Mouse (Mus musculus): ENCODE measurements at regions not wholly inside any gene's neighbourhood (a gene's known extent, or its start where the extent isn't known, plus 50 kb on each side); places are given as distances from the start of the nearest gene placed in this dataset.

DNA sequence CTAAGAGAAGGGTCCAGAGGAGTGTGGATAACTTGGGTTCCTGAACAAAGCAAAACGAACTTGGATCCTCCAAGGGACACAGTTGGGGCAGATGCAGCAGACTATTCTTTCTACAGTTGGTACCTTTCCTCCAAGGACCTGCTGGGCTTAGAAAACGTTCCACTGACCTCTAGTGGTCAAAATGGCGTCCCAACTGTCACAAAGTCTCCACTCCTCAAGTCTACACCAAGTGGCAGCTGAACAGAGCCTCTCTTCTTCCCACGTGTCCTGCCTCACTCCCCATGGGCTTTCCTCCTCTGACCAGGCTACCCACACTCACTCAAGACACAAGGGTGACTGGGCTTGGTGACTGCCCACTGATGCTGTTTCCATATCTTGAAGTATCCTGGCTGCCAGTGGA is 67.1 kb upstream of the Parp11 start:
- DNase-seq (ENCODE audit: low spot score in 2 of 2), result peak; percentile 15 to 25

DNA sequence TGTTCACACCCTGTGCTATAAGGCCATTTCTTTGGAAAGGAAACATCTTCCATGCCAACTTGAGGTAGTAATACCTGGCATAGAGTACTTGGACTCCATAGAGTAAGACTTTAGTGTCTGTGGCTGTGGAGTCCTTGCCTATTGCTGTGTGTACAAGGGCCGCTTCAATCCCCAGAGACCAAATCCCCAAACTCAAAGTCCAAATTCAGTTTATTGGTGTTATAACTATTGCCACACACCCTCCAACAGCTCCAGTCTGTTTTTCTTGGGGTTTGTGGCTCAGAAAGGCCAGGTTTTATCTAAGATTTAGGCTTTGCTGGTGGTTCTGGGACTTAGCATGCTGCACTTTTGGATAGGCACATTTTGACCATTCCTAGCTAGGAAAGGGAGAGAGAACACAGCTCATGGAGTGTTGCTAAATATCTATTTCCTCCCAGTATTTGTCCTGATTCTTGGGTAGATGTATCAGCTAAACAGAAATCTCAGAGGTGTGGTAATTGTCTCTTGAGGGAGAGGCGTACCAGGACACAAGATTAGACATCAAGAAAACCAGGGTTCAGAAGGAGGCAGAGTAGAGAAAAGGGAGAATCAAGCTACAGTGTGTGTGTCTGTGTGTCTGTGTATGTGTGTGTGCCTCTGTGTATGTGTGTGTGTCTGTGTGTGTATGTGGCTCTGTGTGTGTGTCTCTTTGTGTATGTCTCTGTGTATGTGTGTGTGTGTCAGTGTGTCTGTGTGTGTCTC is 65.3 kb upstream of the Parp11 start:
- DNase-seq (ENCODE audit: low spot score in 2 of 2), result no peak

DNA sequence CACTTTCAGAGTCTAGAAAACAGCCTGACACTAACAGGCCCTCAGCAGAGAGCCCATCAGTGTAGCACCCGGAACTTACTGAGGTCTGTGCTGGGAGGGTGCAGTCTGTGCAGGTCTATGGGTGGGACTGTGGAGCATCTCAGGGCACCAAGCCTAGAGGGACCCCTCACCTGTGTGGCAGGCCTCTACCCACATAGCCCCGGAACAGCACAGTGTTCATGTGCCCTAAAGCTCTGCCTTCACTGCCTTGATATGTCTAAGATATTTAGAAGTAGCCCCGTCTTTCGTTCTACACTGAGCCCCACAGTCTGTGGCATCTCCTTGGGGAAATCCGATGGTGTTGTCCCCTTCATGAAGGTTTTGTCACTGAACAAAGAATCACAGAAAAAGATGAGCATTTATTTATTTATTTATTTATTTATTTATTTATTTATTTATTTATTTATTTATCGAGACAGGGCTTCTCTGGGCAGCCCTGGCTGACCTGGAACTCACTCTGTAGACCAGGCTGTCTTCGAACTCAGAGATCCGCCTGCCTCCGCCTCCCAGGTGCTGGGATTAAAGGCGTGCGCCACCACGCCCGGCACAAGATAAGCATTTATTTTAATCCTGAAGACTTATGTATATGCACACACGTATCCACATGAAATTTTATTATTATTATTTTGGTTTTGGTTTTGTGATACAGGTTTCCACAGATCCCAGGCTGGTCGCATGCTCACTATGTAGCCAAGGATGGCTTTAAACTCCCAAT is 55.2 kb upstream of the Parp11 start:
- no peak for DNase-seq (ENCODE audit: low spot score in 2 of 2)

DNA sequence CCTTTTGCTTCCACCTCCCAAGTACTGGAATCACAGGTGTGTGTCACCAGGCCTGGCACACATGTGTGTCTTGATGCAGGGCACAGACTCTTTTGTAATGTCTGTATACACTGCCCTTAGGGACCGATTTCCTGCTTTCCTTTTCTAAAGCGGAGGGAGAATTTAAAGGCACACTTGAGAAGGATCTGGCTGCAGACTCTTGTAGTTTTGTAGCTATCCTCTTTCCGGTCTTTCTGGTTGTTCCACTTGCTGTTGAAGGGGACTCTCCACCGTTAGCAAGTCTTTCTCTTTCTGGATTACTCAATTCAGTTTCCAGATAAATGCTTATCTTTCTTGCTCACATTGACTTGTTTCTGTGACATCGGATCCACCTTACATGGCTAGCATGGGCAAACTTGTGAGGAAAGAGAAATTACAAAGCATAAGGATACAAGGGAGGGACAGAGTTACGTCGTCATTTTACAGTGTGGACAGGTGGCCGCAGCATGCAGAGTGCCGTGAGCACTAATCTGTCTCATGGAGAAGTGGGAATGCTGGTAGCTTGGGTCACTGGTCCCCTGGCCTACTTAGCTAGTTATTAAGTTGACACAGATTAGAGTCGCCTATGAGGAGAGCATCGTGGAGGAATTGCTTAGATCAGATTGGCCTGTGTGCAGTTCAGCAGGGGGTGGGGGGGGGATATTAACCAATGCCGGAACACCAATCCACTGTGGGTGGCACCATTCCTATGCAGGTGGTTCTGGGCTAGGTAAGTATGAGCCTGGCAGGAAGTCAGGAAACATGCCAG is 54.4 kb upstream of the Parp11 start:
- no peak for DNase-seq (ENCODE audit: low spot score in 2 of 2)

- no peak for DNase-seq (ENCODE audit: low spot score in 2 of 2)
Observed at GRCm38 (mm10) chr6:127392799-127393172, 53.9 kb upstream of the Parp11 start.

- DNase-seq (ENCODE audit: low spot score in 2 of 2), result no peak
Observed at GRCm38 (mm10) chr6:127393907-127394600, 52.6 kb upstream of the Parp11 start.
